Mouse (Mus musculus): ENCODE results near the gene Fbxo36. TPM values are rescaled to one million over a fixed set of nuclear protein-coding genes. Genes with fewer than 3 reads are reported as not detected.

The Fbxo36 gene
- 11.2 and 11.3 TPM in 2 replicates for polyA plus RNA-seq (2015; fragmentation: Nextera tagmentation; extraction: Ambion mirVana)

DNA sequence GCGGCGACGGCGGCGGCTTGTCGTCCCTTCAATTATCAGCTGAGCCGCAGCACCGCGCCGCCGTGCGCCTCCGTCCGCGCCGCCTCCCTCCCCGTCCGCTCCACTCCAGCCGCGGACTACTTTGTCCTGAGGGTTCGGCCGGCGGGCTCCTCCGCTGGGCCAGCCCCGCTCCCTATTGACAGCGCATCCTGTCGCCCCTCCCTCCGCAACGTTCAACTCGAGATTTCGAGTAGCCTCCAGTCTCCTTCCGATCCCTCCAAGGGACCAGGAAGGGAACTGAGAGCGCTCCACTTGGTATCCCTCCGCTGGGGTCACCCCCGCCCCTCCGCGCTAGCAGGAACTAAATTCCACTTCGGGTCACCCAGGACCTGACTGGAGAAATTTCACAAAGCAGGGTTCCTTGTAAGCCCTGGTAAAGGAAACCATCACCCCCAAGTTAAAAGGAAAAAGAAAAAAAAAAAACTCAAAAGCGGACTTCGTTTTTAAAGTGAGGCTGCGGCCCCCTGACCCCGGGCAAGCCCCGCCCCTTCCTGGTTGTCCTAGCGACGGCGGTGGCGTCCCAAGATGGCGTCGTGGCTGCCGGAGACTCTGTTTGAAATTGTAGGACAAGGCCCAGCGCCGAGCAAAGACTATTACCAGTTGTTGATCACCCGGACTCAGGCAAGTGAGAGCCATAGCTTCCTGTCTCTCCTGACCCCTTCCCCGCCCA, at the start of gene Fbxo36:
Fbxo36 (plus strand) TSS at position 533 of the 709 bp plus-strand sequence.
- Histone ChIP-seq H3K4me2 (replicated peaks; ENCODE audit: low read depth, low read length) (peak within 1 kb of the TSS; percentile 76), H3K4me3 (ENCODE audit: low read length) (peak within 1 kb of the TSS; percentile 63), H3K36me3 (ENCODE audit: insufficient read depth, low read length) (no peaks in the 10 kb centered on the region), H3K4me1 (ENCODE audit: insufficient read depth, low read length) (peaks cover 21% of the 10 kb centered on the region), H3K9ac (replicated peaks; ENCODE audit: low read length) (peak within 1 kb of the TSS; percentile 97), H3K27me3 (ENCODE audit: insufficient read depth, low read length) (no peaks in the 10 kb centered on the region), H3K9me3 (ENCODE audit: low read length) (no peaks in the 10 kb centered on the region), H3K27ac (ENCODE audit: low read length) (peak within 1 kb of the TSS; percentile 97)
- under 1% methylated on average over 38 of the region's 54 CpGs for whole genome bisulfite sequencing
- peak; percentile 91 for ATAC-seq (ENCODE audit: low FRiP score, low TSS enrichment)

DNA sequence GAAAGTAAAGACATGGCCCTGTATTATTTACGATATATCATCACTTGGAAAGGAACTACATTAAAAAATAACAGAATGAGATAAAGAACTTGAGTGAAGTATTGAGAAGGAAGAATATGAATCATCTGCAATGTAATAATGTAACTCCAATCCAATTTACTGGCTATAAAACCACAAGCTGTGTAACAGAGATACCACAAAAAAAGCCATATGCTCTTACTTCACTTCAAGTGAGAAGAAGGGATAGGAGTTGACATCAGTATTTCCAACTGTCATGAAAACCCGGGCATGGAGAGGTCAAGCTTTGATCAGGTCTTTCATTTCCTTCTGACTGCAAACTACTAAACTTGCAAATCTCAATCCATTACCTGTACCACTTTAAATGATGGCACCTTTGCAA, 48.2 kb upstream of the Fbxo36 start:
- Histone ChIP-seq H3K36me3 (ENCODE audit: insufficient read depth, low read length) (peaks cover 41% of the 10 kb centered on the region), H3K9me3 (ENCODE audit: low read length) (no peaks in the 10 kb centered on the region), H3K27me3 (ENCODE audit: insufficient read depth, low read length) (no peaks in the 10 kb centered on the region), H3K4me1 (ENCODE audit: insufficient read depth, low read length) (no peaks in the 10 kb centered on the region), H3K27ac (ENCODE audit: low read length) (no peak overlapping the region), H3K4me3 (ENCODE audit: low read length) (no peak overlapping the region), H3K9ac (replicated peaks; ENCODE audit: low read length) (no peak overlapping the region), H3K4me2 (replicated peaks; ENCODE audit: low read depth, low read length) (no peak overlapping the region)
- WGBS: 95% methylated on average over 2 of the region's 2 CpGs
- ATAC-seq (ENCODE audit: low FRiP score, low TSS enrichment): no peak

DNA sequence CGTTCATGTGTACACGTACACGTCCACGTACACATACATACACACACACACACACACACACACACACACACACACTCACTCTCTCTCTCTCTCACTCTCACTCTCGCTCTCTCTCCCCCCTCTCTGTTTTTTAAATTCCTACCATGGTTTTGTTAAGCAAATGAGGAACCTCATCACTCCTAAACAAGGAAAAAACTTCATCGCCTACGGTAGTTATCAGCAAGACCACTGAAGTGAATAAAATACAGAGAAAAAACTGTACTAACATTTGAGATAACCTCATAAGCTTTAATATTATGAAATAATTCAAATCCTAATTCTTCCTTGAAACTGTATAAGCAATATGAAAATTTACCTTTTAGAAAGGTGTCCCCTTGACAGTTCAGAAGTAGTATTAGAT, 44.3 kb upstream of the Fbxo36 start:
- 91% methylated on average over 7 of the region's 7 CpGs for WGBS
- Histone ChIP-seq H3K4me3 (ENCODE audit: low read length) (no peak overlapping the region), H3K4me2 (replicated peaks; ENCODE audit: low read depth, low read length) (no peak overlapping the region), H3K9me3 (ENCODE audit: low read length) (no peaks in the 10 kb centered on the region), H3K4me1 (ENCODE audit: insufficient read depth, low read length) (no peaks in the 10 kb centered on the region), H3K36me3 (ENCODE audit: insufficient read depth, low read length) (peaks cover 30% of the 10 kb centered on the region), H3K27ac (ENCODE audit: low read length) (no peak overlapping the region), H3K9ac (replicated peaks; ENCODE audit: low read length) (no peak overlapping the region), H3K27me3 (ENCODE audit: insufficient read depth, low read length) (no peaks in the 10 kb centered on the region)
- ATAC-seq (ENCODE audit: low FRiP score, low TSS enrichment): no peak

DNA sequence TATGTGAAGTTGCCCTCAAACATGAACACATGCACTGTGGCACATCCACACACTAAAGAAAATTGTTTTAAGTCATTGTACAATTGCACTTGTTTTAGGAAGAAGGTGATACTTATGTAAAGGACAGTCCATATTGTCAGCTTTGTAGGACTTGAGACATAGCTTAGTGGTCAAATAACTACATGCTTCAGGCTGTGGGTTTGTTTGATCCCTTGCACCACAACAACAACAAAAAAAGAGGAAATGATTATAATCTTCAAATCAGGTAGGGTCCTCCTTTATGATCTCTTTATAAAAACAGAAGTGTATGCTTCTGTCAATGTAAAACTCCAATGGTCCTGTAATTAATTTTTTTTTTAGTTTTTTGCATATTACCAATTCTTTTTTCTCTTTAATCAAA, 40.5 kb upstream of the Fbxo36 start:
- Histone ChIP-seq H3K36me3 (ENCODE audit: insufficient read depth, low read length) (peaks cover under 1% of the 10 kb centered on the region; the same call in 1 of the 2 replicates), H3K27ac (ENCODE audit: low read length) (no peak overlapping the region), H3K27me3 (ENCODE audit: insufficient read depth, low read length) (no peaks in the 10 kb centered on the region), H3K4me1 (ENCODE audit: insufficient read depth, low read length) (0 out of 2 replicates have a peak, but pooled peaks cover 3% of the 10 kb centered on the region), H3K4me2 (replicated peaks; ENCODE audit: low read depth, low read length) (no peak overlapping the region), H3K9ac (replicated peaks; ENCODE audit: low read length) (no peak overlapping the region), H3K9me3 (ENCODE audit: low read length) (no peaks in the 10 kb centered on the region), H3K4me3 (ENCODE audit: low read length) (no peak overlapping the region)
- no peak for ATAC-seq (ENCODE audit: low FRiP score, low TSS enrichment)

DNA sequence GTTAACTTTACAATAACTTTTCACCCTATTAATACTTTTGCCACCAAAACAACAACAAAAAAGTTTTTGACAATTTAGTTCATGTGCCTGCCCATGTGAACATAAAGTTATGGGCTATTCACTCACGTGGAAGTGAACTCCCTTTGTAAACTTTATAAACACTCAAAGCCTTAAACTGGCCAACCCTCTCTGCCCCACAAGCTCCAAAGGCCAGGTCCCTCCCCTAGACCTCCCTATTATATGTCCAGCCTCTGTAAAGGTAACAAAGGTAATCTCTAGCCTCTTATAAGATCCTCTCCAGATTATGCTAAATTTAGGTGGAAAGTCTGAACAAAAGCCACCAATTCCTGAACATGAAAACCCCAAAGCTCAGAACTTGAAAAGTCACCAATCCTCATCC, 35.9 kb upstream of the Fbxo36 start:
- no peak for ATAC-seq (ENCODE audit: low FRiP score, low TSS enrichment)
- H3K36me3 ChIP-seq (ENCODE audit: insufficient read depth, low read length): no peaks in the 10 kb centered on the region
- WGBS: 54% methylated on average over 1 of the region's 1 CpGs
- H3K4me1 ChIP-seq (ENCODE audit: insufficient read depth, low read length): 0 out of 2 replicates have a peak, but pooled peaks cover 3% of the 10 kb centered on the region
- H3K4me3 ChIP-seq (ENCODE audit: low read length): no peak overlapping the region
- H3K27me3 ChIP-seq (ENCODE audit: insufficient read depth, low read length): no peaks in the 10 kb centered on the region
- no peak overlapping the region for H3K27ac ChIP-seq (ENCODE audit: low read length)
- H3K9me3 ChIP-seq (ENCODE audit: low read length): no peaks in the 10 kb centered on the region
- no peak overlapping the region for H3K9ac ChIP-seq (replicated peaks; ENCODE audit: low read length)
- H3K4me2 ChIP-seq (replicated peaks; ENCODE audit: low read depth, low read length): no peak overlapping the region

DNA sequence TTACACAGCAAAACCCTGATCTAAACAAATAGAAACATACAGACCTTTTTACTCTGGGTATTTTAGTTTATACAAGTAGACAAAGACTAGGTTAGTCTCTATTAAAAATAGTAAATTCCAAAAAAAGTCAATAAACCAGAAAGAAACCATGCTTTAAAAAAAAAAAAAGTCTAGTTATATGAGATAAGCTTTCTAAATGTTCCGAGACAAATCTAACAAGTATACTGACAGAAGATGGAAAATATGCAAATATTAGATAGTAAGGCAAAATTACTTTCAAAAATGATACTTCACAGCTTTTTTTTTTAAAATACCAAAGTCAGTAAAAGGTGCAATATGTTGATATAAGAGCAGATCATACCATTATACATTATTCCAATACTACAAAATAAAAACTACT, 22.0 kb upstream of the Fbxo36 start:
- H3K4me3 ChIP-seq (ENCODE audit: low read length): no peak overlapping the region
- H3K36me3 ChIP-seq (ENCODE audit: insufficient read depth, low read length): 0 out of 2 replicates have a peak, but pooled peaks cover 8% of the 10 kb centered on the region
- no peak overlapping the region for H3K9ac ChIP-seq (replicated peaks; ENCODE audit: low read length)
- no peak overlapping the region for H3K27ac ChIP-seq (ENCODE audit: low read length)
- H3K9me3 ChIP-seq (ENCODE audit: low read length): no peaks in the 10 kb centered on the region
- WGBS: 79% methylated on average over 1 of the region's 1 CpGs
- no peak overlapping the region for H3K4me2 ChIP-seq (replicated peaks; ENCODE audit: low read depth, low read length)
- no peak for ATAC-seq (ENCODE audit: low FRiP score, low TSS enrichment)
- H3K27me3 ChIP-seq (ENCODE audit: insufficient read depth, low read length): no peaks in the 10 kb centered on the region
- H3K4me1 ChIP-seq (ENCODE audit: insufficient read depth, low read length): no peaks in the 10 kb centered on the region

DNA sequence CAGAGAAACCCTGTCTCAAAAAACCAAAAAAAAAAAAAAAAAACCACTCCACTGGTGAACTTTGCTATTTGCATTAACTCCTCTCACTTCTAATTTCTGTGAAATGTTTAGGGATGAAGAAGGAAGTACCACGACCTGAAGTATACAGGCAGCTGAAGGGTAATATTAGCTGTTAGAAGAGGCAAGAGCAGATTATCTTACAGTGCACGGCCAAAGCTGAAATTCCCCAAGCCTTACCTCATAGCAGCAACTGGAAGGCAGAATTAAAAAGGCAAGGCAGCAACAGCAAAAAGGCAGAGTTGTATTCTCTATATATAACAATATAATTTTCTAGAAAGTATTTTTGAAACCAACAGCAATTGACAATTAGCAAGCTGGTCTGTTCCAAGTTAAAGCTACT, 14.6 kb upstream of the Fbxo36 start:
- ATAC-seq (ENCODE audit: low FRiP score, low TSS enrichment): no peak
- Histone ChIP-seq H3K4me2 (replicated peaks; ENCODE audit: low read depth, low read length) (no peak overlapping the region), H3K27ac (ENCODE audit: low read length) (no peak overlapping the region), H3K9me3 (ENCODE audit: low read length) (no peaks in the 10 kb centered on the region), H3K36me3 (ENCODE audit: insufficient read depth, low read length) (peaks cover 20% of the 10 kb centered on the region), H3K27me3 (ENCODE audit: insufficient read depth, low read length) (no peaks in the 10 kb centered on the region), H3K4me3 (ENCODE audit: low read length) (no peak overlapping the region), H3K9ac (replicated peaks; ENCODE audit: low read length) (no peak overlapping the region), H3K4me1 (ENCODE audit: insufficient read depth, low read length) (no peaks in the 10 kb centered on the region)
- 44% methylated on average over 2 of the region's 2 CpGs for WGBS

DNA sequence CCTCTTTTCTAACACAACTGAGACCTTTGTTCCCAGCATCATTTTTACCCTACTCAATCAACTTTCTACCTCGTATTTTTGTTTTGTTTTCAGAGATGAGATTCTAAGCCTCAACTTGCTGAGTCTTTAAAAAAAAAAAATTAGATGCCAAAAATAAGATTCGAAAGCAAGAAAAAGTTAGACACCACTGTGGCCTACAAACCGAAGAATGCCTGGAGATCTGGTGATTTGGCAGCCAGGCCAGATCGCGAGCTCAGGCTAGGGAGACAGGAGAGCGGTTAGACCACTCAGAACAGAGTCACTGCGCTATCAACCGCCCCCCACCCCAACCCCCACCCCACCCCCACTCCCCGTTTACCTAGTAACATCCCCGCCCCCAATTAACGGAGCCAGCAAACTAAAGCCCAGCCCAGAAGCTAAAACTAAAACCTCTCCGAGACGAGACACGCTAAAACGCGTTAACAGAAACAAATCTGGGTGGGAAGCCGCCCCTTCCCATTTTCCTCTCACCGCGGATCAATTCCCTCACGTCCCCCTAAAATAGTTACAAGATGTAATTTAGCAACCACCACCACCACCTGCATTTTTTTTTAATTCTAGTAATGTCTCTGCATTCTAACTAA, 2.0 kb upstream of the Fbxo36 start:
- Histone ChIP-seq H3K9ac (replicated peaks; ENCODE audit: low read length) (peak overlapping the region; percentile 97), H3K27ac (ENCODE audit: low read length) (peak overlapping the region; percentile 97; the same call in 1 of the 2 replicates), H3K4me2 (replicated peaks; ENCODE audit: low read depth, low read length) (peak overlapping the region; percentile 75), H3K4me1 (ENCODE audit: insufficient read depth, low read length) (peaks cover 21% of the 10 kb centered on the region), H3K27me3 (ENCODE audit: insufficient read depth, low read length) (no peaks in the 10 kb centered on the region), H3K36me3 (ENCODE audit: insufficient read depth, low read length) (peaks cover 7% of the 10 kb centered on the region), H3K4me3 (ENCODE audit: low read length) (peak overlapping the region; percentile 63), H3K9me3 (ENCODE audit: low read length) (no peaks in the 10 kb centered on the region)
- ATAC-seq (ENCODE audit: low FRiP score, low TSS enrichment): no peak
- WGBS: 4% methylated on average over 20 of the region's 20 CpGs

DNA sequence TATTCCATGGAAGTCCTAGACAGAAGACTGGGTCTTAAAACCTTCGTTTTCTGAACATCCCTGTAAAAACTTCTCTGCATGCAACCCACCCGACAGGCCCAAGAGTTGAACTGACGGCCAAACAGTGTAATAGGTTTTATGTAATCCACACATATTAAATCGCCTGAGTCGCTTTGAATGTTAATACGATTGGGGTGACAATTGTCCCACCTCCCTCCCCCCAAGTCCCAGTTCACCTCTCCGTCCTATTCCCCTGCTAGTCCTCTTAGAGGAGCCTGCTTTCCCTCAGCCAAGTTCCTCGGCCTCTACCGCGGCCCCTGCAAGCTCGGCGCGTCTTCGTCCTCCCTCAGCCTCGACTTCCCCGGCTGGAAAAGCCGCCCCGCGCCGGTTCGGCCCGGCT, 1.5 kb upstream of the Fbxo36 start:
- Histone ChIP-seq H3K27ac (ENCODE audit: low read length) (peak overlapping the region; percentile 97), H3K4me1 (ENCODE audit: insufficient read depth, low read length) (peaks cover 21% of the 10 kb centered on the region), H3K4me2 (replicated peaks; ENCODE audit: low read depth, low read length) (peak overlapping the region; percentile 75), H3K9me3 (ENCODE audit: low read length) (no peaks in the 10 kb centered on the region), H3K9ac (replicated peaks; ENCODE audit: low read length) (peak overlapping the region; percentile 97), H3K36me3 (ENCODE audit: insufficient read depth, low read length) (peaks cover 3% of the 10 kb centered on the region), H3K4me3 (ENCODE audit: low read length) (peak overlapping the region; percentile 63), H3K27me3 (ENCODE audit: insufficient read depth, low read length) (no peaks in the 10 kb centered on the region)
- peak; percentile 2; the same call in 1 of the 2 replicates for ATAC-seq (ENCODE audit: low FRiP score, low TSS enrichment)
- WGBS: 0% methylated on average over 22 of the region's 22 CpGs

DNA sequence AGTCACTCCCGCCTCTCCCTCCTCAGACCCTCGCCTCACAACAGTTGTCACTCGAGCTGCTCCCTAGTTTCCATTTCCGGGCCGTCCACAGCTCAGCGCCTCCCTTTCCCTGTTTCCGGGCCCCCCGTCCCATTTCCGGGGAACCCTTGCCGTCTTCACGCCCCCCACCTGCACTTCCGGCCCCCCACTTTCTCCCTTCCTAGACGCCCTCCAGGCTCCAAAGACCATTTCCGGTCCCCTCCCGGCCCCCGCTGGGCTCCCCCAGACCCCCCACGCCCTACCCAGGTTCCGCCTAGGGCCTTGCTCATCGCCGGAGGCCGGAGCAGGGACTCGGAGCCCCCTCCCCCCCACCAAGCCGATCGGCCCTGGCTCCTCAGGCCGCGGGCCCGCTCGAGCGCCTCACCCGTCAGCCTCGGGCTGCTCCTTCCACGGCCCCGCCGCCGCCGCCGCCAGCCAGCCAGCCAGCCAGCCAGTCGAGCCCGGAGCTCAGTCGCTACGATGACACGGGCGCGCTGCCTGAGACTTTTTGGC, 955 bp upstream of the Fbxo36 start:
- ATAC-seq (ENCODE audit: low FRiP score, low TSS enrichment): peak; percentile 78
- Histone ChIP-seq H3K27ac (ENCODE audit: low read length) (peak overlapping the region; percentile 97), H3K36me3 (ENCODE audit: insufficient read depth, low read length) (no peaks in the 10 kb centered on the region), H3K4me1 (ENCODE audit: insufficient read depth, low read length) (peaks cover 21% of the 10 kb centered on the region), H3K4me3 (ENCODE audit: low read length) (peak overlapping the region; percentile 63), H3K9me3 (ENCODE audit: low read length) (no peaks in the 10 kb centered on the region), H3K9ac (replicated peaks; ENCODE audit: low read length) (peak overlapping the region; percentile 97), H3K4me2 (replicated peaks; ENCODE audit: low read depth, low read length) (peak overlapping the region; percentile 75), H3K27me3 (ENCODE audit: insufficient read depth, low read length) (no peaks in the 10 kb centered on the region)
- WGBS: 0% methylated on average over 34 of the region's 44 CpGs

Data from kidney, embryonic 16.5 days (tissue).